Mouse (Mus musculus) 416B (cell line): ENCODE measurements at regions not wholly inside any gene's neighbourhood (a gene's known extent, or its start where the extent isn't known, plus 50 kb on each side); places are given as distances from the start of the nearest gene placed in this dataset.
A peak's percentile ranks its signal among the peaks of the same experiment; 100 is the strongest.
"Not testable (repeated sequence)": the region's sequence is repeated elsewhere in the genome, so short reads cannot be mapped to it uniquely, and the experiment has no call there.

ENCODE experiments used
- DNase-seq: peaks from one replicate; pipeline ENCODE4 v3.0.0; 2011; ENCODE audit warnings: low read depth

DNA sequence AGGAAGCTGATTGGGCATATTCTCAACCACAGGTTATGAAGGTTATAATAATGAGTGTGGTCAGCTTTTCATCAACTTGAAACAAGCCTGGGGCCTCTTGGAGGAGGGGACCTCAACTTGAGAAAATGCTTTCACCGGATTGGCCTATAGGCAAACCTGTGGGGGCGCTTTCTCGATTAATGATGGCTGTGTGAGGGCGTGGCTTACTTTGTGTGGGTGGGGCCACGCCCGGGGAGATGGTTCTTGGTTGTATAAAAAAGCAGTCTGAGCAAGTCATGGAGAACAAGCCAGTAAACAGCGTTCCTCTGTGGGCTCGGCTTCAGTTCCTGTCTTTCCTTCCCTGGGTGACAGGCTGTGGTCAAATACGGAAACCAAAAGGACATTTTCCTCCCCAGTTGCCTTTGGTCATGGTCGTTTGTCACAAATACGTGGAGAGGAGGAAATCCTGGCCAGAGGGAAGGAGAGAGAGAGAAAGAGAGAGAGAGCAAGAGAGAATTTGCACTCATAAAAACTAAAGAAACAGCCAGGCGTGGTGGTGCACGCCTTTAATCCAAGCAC, 163.1 kb downstream of the Ifng start:
- peak; percentile 6 for DNase-seq

DNA sequence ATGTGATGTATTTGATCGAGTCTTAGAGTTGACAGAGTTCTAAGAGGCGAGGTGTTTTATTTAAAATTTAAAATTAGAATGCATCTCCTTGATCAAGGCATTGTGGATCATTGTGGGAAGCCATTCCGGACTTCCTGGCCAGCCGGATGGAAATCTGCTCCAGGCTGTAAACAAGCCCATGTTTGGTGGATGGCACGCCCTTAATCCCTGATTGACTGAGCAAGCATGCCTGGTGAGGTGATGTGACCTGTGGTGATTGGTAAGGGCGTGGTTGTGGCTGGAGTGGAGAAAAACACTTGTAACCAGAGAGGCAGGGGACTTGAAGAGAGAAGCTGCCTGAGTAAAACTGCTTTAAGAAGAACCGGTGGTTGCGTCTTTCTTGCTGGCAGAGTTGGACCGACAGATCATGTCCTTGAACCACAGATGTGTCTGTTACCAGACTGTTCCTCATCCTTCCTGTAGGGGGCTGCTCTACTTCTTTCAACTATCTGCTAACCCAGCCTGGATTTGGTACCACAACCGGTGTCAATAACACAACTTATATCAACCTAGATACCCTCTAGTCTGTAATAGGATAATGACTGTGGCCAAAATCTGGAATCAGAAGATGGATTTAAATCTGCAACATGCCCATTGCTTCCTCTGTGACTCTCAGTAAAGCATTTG, 164.4 kb downstream of the Ifng start:
- no peak for DNase-seq

DNA sequence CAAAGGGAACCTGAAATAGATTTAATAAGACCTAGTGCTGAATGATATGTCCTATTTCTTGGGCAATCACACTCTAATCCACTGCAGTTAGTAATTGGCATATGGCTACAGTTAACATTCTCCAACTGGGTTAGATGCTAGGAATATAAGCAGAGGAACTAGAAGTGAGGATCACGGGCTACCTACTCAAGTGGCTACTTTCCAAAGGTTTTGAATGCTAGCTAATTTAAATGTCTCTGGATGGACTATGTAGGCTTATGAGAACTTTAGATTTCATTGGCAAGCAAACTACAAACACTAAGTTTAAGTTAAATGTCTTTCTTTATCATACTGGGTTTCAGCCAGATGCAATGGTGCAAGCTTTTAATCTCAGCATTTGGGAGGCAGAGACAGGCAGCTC, 166.6 kb downstream of the Ifng start:
- DNase-seq = no peak

DNA sequence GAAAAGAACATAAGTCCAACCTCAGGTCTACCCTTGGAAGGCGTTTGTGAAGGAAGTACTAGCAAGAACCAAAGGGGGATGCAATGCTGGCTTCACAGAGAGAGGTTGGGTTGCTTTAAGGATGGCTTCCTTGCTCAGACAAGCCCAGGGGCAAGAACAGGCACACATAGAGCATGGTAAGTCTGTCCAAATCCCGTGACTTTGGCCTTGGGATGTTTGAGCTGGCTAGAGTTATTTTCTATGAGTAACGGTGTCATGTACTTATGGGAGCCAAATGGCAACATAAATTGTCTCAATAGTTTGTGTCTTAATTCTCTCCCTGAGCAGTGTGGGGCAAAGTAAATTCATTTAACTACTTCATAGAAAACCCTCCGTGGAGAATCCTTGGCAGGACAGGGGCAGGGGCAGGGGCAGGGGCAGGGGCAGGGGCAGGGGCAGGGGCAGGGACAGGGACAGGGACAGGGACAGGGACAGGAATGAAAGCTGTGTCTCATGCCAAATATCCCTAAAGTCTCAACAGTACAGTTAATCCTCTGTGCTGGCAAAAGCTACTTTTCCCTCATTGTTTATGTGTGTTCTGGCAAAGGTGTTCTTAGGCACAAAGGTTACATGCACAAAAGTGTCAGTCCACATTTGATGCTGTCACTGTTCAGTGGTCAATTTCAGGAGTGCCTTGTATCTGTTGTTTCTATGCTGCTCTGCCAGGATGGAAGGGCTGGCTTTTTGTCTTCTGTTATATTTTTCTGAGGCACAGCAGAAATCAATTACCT, 167.7 kb downstream of the Ifng start:
- DNase-seq = no peak

DNA sequence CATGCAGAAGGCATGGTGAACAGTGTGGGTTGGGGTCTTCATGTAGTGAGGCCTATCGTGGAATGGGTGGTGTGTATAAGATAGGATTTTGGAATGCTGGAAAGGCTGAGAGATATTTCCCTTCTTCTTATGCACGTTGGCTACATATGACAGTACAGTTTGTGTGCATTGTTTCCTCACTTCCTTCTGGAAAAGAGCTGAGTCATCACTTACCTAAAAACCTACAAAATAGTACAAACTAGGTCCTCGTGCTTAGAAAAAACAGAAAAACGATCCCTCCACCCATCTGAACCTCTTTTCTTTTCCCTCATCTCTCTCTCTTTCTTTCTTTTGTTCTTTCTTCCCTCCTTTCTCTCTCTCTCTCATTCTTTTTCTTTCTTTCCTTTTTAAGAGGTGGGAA, 168.3 kb downstream of the Ifng start:
- no peak for DNase-seq

DNA sequence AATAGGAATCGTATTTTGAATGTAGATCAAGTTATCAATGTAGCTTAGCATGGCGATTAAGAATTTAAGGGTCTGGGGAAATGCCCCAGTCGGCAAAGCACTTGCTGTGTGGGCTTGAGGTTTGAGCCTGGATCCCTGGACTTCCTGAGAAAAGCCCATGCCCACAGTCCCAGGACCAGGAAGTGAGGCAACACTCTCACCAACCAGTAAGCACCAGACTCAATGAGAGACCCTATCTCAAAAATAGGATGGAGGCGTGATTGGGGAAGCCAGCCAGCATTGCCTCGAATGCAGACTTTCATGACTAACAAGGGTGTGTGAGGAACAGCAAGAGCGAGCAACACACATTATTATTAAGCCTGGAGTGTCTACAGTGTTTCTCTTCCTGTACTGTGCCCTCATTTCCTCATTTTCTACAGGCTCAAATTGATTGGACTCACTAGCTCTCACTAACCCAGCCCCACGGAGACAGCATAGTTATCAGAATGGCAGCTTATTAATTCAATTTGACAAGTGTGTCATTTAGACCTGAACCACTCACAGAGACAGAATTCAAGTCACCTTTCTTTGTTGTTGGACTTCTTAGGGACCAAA, 170.1 kb downstream of the Ifng start:
- DNase-seq = no peak

DNA sequence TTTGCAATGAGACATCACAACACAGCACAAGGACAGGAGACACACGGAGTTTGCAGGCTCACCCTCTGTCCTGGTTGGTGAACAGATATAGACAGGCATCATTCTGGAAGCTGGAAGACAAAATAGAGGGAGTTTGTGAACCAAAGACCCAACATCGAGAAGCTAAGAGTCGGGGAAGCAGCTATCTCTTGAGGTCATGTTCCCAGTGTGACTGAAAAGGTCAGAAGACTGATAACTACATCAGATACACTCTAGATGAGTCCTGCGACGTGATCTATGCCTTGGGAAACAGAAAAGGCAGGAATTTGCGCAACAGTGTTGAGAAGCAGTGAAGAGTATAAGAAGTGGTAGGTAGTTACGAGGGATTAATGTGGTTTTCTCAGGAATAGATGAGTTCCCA, 171.2 kb downstream of the Ifng start:
- no peak for DNase-seq

DNA sequence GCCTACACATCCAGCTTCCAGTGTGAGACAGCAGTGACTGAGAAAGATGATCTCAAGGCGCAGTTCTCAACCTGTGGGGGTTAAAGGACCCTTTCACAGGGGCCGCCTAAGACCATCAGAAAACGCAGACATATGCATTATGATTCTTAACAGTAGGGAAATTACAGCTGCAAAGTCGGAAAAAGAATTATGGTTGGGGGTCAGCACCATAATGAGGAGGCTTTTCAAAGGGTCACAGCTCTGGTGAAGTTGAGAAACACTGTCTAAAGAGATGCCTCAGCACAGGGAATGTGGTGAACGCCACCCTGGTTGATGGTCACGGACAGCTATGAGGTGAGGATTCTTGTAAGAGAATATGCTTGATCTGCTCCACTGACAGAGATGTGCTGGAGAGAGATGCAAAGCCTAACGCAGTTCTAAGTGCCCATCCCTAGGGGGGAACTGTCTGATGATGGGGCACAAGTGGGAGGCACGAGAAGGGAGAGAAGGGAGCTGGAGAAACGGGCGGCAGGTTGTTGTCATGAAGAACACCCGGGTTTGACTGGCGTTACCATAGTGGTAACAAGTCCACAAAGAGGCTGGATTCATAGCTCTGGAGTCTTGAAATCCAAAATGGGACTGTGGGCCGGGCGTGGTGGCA, 172.3 kb downstream of the Ifng start:
- no peak for DNase-seq

DNA sequence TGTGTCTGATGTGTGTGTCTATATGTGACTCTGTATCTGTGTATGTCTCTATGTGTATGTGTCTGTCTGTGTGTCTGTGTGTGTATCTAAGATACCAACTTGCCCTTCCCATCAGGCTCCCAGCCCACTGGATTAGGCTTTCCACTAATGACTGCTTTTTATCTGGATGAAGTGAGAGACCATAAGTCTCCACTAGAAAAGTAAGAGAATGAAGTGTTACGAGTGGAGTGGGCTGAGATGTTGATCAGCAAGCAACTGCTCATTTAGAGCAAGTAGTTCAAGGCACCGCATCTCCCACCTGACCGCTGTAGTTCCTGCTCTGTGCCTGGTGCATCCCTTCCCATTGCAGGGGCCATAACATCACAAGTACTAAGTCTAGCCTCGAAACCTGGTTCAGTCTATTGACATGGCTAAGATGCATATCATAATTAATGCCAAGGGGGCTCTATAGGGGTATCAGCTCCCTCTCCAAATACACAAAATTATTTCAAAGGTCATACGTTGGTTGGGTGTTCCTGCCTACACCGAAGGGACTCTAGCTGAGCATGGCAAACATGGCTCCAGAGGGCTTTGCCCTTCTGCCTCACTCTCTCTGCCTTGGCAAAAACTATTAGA, 173.5 kb downstream of the Ifng start:
- no peak for DNase-seq

DNA sequence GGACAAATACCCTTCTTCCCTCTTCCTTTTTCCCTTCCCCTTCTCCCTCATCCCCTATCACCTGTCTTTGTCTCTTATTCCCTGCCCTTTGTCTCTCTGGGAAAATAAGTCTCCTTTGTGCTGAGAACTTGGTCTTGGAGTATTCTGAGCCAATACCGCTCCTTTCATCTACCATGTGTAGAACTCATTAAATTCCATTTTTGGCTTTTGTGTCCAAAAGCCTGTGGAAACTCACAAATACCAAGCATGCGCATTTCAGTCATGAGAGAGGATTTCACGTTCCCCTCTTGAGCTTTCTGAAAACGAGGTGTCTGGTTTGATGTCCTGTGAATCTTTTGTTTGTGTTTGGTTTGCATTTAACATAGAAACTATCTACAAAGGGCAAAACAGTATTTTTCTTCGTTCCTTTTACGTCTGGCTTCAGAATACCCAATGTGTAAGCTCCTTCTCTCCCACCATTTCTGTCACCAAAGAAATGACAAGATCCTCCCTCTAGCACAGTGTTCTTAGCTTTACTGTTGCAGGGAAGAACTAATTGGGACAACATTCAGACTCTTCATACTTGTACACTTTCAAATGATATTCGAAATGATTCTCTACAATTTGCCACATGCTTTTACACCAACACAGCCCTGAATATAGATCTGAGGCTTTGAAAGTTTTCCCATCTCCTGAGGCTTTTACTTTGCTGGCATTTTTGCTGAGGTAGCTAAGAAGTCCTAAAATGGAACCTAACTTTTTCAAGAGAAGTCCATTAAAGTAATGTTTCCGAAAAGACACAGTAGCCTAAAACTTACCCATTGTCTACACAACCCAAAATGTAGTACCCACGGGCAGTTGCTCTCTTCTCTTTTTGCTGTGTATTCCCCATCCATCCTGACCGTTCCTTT, 174.5 kb downstream of the Ifng start:
- DNase-seq = no peak

DNA sequence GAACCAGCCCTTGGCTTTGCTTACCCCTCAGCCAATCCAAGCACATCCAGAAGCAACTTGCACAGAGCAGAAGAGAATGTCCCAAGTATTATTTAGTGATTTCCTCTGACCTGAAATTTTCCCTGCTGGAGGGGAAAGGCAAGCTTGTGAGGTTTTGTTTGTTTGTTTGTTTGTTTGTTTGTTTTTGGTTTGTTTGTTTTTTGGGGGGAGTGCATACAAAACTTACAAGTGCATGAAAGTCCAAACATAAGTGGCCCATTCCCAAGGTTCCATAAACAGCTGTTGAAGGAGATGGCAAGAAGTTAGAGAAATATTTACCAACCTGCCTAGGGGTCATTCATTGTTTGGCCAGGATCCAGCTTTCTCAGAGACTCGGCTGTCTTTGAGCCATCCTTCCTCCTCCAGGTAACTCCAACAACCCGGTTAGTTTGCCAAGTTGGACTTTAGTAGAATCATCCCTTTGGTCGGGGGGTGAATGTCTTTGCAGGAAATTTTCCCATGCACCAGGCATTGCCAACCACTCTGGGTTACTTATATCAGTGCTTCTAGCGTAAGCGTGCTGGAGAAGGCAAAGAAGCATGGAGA, 175.3 kb downstream of the Ifng start:
- DNase-seq = no peak

DNA sequence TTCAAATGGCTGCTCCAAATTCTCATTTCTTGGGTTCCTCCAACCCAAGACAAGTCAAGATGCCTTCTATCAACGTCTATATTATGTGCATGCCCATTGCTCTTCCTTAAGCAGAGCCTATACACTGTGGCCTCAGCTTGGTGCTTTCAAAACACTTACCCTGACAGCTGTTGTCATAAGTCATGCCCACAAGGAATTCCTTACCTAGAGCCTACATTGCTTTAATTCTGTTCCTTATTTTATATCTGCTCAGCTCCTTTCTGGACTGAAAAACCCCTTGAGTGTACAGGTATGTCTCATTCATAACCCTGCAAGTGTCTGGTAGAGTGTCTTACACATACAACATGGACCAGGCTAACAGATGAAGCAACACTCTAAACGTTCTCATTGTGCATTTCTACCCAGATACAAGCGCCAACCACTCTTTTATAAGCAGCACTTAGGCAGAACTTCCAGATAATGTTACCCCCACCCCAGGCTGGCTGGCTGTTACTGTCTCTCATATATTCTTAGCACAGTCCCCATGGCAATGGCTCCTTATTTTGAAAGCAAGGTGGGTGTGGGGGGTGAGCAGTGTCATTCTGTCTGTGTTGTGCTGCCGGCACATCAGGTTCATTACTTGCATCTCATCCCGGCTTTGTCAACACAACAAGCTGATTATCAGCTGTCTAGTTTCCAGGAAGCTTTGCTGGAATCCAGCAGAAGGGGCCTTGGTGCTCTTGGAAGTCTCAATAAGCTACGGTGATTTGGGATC, 176.6 kb downstream of the Ifng start:
- no peak for DNase-seq

DNA sequence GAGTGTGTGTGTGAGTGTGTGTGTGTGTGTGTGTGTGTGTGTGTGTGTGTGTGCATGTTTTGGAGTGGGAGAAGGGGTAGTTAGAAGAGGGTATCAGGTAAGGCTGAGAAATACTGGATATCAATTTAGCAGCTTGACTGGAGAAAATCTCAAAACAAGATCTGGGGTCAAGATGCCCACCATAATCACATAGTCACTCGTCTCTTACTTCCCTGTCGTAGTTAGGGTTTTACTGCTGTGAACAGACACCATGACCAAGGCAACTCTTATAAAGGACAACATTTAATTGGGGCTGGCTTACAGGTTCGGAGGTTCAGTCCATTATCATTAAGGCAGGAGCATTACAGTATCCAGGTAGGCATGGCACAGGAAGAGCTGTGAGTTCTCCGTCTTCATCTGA, 177.4 kb downstream of the Ifng start:
- not testable (repeated sequence) for DNase-seq

DNA sequence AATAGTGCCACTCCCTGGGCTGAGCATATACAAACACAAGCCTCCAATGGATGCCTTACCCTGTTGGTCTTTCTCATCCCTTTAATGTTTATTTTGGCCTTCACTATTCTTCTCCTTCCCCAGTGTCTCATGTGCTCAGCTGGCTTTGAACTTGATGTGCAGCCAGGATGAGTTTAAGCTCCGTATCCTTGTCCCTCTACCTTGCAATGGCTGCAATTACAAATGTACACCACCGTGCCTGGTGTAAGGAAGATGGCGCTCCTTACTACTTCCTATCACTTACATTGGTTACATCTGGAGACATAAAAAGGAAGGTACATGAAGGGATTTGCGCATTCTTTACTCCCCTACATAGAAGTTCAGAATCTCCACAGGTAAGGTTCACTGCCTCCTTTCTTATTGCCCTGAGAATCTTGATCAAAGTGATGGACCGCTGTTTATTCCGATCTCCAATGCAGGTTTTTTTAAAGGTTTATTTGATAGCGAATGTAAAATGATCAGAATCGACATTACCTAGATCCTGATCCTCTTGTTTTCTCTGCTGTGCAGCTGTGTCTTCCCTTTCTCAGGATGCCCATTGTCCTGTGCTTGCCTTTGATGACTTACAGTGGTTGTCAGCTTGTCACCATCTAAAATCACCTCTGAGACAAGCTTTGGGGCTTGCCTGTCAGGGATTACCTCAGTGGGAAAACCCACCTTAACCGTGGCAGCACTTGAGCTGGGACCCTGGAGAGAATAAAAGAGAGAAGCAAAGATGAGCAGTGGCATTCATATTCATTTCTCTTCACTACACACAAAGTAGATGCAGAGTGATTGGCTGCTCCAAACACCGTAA, 178.1 kb downstream of the Ifng start:
- no peak for DNase-seq

DNA sequence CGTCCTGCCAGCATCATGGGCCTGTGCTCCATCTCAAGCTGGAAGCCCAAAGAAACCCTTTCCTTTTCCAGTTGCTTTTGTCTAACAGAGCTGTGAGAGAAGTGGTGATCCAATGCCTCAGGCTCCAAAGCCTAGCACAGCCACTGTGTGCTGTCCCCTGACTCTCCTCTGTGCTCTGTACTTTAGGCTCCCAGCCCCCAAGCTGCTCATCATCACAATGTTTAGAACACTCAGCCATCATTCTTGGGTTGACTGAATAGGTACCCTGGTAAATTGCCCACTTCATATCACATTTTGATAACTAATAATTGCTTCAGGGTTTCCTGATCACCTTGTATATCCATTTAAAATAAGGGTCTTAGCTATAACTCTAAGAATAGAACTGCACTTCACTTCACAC, 178.8 kb downstream of the Ifng start:
- DNase-seq = no peak

DNA sequence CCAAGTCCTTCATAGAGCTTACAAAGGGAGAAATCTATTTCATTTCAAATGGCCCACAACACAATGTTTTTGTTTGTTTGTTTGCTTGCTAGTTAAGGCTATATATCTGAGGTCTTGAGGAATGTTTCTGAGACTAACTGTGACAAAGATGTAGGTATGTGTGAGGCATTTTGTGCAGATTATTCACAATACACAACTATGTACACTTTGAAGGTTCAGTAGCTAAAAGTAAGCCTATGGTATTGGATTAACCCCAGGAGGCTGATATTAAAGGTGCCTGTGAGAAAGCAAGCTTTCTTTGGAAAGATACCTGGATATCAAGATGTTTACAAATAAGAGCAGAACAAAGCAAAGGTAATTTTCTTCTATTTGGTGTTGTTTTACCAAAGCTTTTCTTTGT, 179.8 kb downstream of the Ifng start:
- DNase-seq = no peak

DNA sequence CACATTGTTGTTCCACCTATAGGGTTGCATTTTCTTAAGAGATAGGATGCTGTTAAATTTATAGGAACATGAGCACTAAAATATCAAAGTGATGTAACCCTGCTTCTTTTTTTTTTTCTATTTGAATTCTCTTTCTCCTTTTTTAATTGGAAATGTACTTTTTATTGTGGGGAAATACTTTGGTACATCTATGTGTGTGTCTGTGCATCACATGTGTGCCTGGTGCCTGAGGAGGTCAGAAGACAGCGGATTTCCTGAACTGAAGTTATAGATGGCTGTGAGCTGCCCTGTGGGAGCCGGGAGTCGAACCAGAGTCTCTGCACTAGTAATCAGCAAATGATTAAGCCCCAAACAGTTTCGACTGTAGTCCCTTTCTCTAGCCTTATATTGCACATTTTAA, 180.7 kb downstream of the Ifng start:
- DNase-seq = no peak

DNA sequence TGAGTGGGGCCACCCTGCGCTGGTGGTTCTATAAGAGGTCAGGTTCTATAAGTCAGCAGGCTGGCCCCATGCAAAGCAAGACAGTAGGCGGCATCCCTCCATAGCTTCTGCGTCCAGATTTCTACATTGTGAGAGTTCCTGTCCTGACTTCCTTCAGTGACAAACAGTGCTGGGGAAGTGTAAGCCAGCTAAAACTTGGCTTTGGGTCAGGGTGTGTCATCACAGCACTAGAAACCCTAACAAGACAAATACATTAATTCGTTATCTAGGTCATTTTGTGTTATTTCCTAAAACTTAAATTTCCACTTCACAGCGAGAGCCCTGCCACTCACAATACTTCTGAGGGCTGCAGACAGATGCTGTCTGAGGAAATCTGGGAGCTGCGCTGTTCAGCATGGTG, 181.3 kb downstream of the Ifng start:
- DNase-seq = no peak

DNA sequence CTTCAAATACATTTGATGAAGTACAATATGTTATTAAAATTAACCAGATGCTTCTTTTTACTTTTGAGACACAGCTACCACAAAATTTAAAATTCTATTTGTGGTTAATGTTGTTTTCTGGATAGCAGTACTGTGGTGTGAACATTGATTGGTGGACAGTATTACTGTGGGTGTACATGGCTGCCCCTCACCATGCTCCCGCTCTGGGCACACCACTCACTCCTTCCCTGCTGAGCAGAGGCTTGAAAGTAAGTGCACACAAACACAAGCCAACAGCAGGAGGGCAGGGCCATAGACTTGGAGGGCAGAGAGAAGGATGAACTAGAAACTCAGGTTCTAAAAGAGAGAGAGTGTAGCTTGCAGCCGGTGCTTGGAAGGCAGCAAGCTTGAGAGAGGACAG, 182.1 kb downstream of the Ifng start:
- no peak for DNase-seq
